Mouse (Mus musculus) CH12.LX (cell line): ENCODE results near the gene Clock. TPM values are rescaled to one million over a fixed set of nuclear protein-coding genes. Genes with fewer than 3 reads are reported as not detected.

Experiments used
- DNase-seq: peaks from one replicate; pipeline ENCODE4 v3.0.0-alpha.2; 2013; ENCODE audit errors: extremely low read depth
- H3K27ac ChIP-seq: 2 replicates; pipeline ENCODE4 v1.5.1; 2012; ENCODE audit warnings: low read depth, mild to moderate bottlenecking, control low read depth, moderate library complexity; ENCODE audit not compliant: insufficient read depth
- H3K27me3 ChIP-seq: replicated peaks from 2 replicates; pipeline ENCODE3; 2012; ENCODE audit warnings: inconsistent platforms
- H3K36me3 ChIP-seq, 2 experiments: replicated peaks in 1 of 2; 2 replicates each; pipeline versions ENCODE3 to v1.6.1; 2012; ENCODE audit warnings: inconsistent platforms in 1 of 2, low read length in 1 of 2, mild to moderate bottlenecking in 1 of 2, mixed read lengths in 1 of 2, moderate library complexity in 1 of 2; ENCODE audit not compliant: control insufficient read depth in 1 of 2, insufficient read depth in 1 of 2
- H3K4me1 ChIP-seq, 2 experiments: 2 replicates each; pipeline ENCODE4 v1.6.1; 2012; ENCODE audit warnings: inconsistent platforms in 1 of 2, moderate library complexity in 1 of 2; ENCODE audit not compliant: insufficient read depth in 2 of 2, control insufficient read depth in 1 of 2
- H3K4me2 ChIP-seq: 2 replicates; pipeline ENCODE4 v1.6.1; 2012; ENCODE audit warnings: low read depth, mild to moderate bottlenecking, control low read depth; ENCODE audit not compliant: poor library complexity, insufficient read depth, severe bottlenecking
- H3K4me3 ChIP-seq, 3 experiments: fragments of 150-350 bp in 1 of 3; sonication (generic) in 1 of 3; replicated peaks in 1 of 3; 2 replicates each; pipeline versions ENCODE3 to v1.5.1; 2011 to 2012; ENCODE audit warnings: low read depth in 2 of 3, low read length in 2 of 3, mild to moderate bottlenecking in 2 of 3, moderate library complexity in 2 of 3, control low read depth in 1 of 3, improper control_type of control experiment in 1 of 3, inconsistent platforms in 1 of 3, mixed read lengths in 1 of 3; ENCODE audit not compliant: poor library complexity in 1 of 3
- H3K79me2 ChIP-seq: replicated peaks from 2 replicates; pipeline ENCODE4 v1.6.1; 2012; ENCODE audit warnings: mild to moderate bottlenecking, moderate library complexity; ENCODE audit not compliant: control insufficient read depth, poor library complexity, insufficient read depth, severe bottlenecking; ENCODE audit errors: extremely low read depth
- H3K9ac ChIP-seq: 2 replicates; pipeline ENCODE4 v1.6.1; 2012; ENCODE audit warnings: low read depth, mild to moderate bottlenecking, control low read depth, moderate library complexity; ENCODE audit not compliant: insufficient read depth
- H3K9me3 ChIP-seq: replicated peaks from 2 replicates; pipeline ENCODE3; 2012; ENCODE audit warnings: low read length, inconsistent platforms, mixed read lengths
- CHD2 ChIP-seq: IDR thresholded peaks from 2 replicates; pipeline ENCODE4 v1.6.1; 2011; ENCODE audit warnings: low read length, improper control_type of control experiment
- CTCF ChIP-seq, 2 experiments: IDR thresholded peaks in 1 of 2; conservative IDR thresholded peaks in 1 of 2; 2 replicates each; pipeline ENCODE4 v1.5.1; 2011 to 2012; ENCODE audit warnings: low read depth in 2 of 2, low read length in 2 of 2, improper control_type of control experiment in 1 of 2, inconsistent platforms in 1 of 2, mild to moderate bottlenecking in 1 of 2, moderate library complexity in 1 of 2
- E2F4 ChIP-seq: IDR thresholded peaks from 2 replicates; pipeline ENCODE4 v1.6.1; 2011; ENCODE audit warnings: low read depth, low read length, improper control_type of control experiment; ENCODE audit not compliant: insufficient replicate concordance
- ELF1 ChIP-seq: IDR thresholded peaks from 2 replicates; pipeline ENCODE4 v1.6.1; 2014; ENCODE audit warnings: low read depth, mild to moderate bottlenecking, inconsistent platforms, low read length, improper control_type of control experiment
- EP300 ChIP-seq: IDR thresholded peaks from 2 replicates; pipeline ENCODE4 v1.6.1; 2011; ENCODE audit warnings: low read length, improper control_type of control experiment
- IRF4 ChIP-seq: IDR thresholded peaks from 2 replicates; pipeline ENCODE4 v1.6.1; 2014; ENCODE audit warnings: low read depth, mild to moderate bottlenecking, inconsistent platforms, low read length, improper control_type of control experiment
- KAT2A ChIP-seq: IDR thresholded peaks from 2 replicates; pipeline ENCODE4 v1.6.1; 2012; ENCODE audit warnings: low read length, improper control_type of control experiment, inconsistent platforms; ENCODE audit not compliant: insufficient replicate concordance
- MAFK ChIP-seq: IDR thresholded peaks from 2 replicates; pipeline ENCODE4 v1.6.1; 2011; ENCODE audit warnings: low read length, improper control_type of control experiment; ENCODE audit not compliant: insufficient replicate concordance
- MAX ChIP-seq: IDR thresholded peaks from 2 replicates; pipeline ENCODE4 v1.6.1; 2011; ENCODE audit warnings: low read length, improper control_type of control experiment
- MAZ ChIP-seq: IDR thresholded peaks from 2 replicates; pipeline ENCODE4 v1.6.1; 2012; ENCODE audit warnings: low read depth, mild to moderate bottlenecking, inconsistent platforms, low read length, improper control_type of control experiment, moderate library complexity
- MEF2A ChIP-seq: IDR thresholded peaks from 2 replicates; pipeline ENCODE4 v1.6.1; 2014; ENCODE audit warnings: low read depth, mild to moderate bottlenecking, inconsistent platforms, low read length, improper control_type of control experiment, borderline replicate concordance
- MYC ChIP-seq: IDR thresholded peaks from 2 replicates; pipeline ENCODE4 v1.6.1; 2011; ENCODE audit warnings: low read depth, mild to moderate bottlenecking, improper control_type of control experiment, low read length
- PAX5 ChIP-seq: IDR thresholded peaks from 2 replicates; pipeline ENCODE4 v1.6.1; 2012; ENCODE audit warnings: low read length, inconsistent platforms, mixed read lengths
- POLR2AphosphoS2 ChIP-seq: IDR thresholded peaks from 2 replicates; pipeline ENCODE4 v1.6.1; 2011; ENCODE audit warnings: low read depth, low read length, improper control_type of control experiment
- RAD21 ChIP-seq: IDR thresholded peaks from 2 replicates; pipeline ENCODE4 v1.6.1; 2011; ENCODE audit warnings: low read depth, mild to moderate bottlenecking, low read length, improper control_type of control experiment, moderate library complexity
- SIN3A ChIP-seq: IDR thresholded peaks from 2 replicates; pipeline ENCODE4 v1.6.1; 2012; ENCODE audit warnings: low read length, improper control_type of control experiment, inconsistent platforms
- SMC3 ChIP-seq: IDR thresholded peaks from 2 replicates; pipeline ENCODE4 v1.6.1; 2011; ENCODE audit warnings: low read depth, low read length, improper control_type of control experiment
- TBP ChIP-seq: conservative IDR thresholded peaks from 2 replicates; pipeline ENCODE4 v1.6.1; 2011; ENCODE audit warnings: low read depth, low read length, improper control_type of control experiment
- UBTF ChIP-seq: IDR thresholded peaks from 2 replicates; pipeline ENCODE4 v1.6.1; 2012; ENCODE audit warnings: low read depth, mild to moderate bottlenecking, inconsistent platforms, low read length, improper control_type of control experiment, moderate library complexity
- USF1 ChIP-seq: IDR thresholded peaks from 2 replicates; pipeline ENCODE4 v1.6.1; 2014; ENCODE audit warnings: low read depth, mild to moderate bottlenecking, inconsistent platforms, low read length, improper control_type of control experiment
- USF2 ChIP-seq: conservative IDR thresholded peaks from 2 replicates; pipeline ENCODE4 v1.6.1; 2011; ENCODE audit warnings: low read depth, low read length, improper control_type of control experiment
- ZKSCAN1 ChIP-seq: IDR thresholded peaks from 2 replicates; pipeline ENCODE4 v1.6.1; 2012; ENCODE audit warnings: low read depth, inconsistent platforms, low read length, improper control_type of control experiment, borderline replicate concordance
- ZMIZ1 ChIP-seq: IDR thresholded peaks from 2 replicates; pipeline ENCODE4 v1.6.1; 2012; ENCODE audit warnings: low read depth, mild to moderate bottlenecking, inconsistent platforms, low read length, improper control_type of control experiment
- ZNF384 ChIP-seq: IDR thresholded peaks from 2 replicates; pipeline ENCODE4 v1.6.1; 2012; ENCODE audit warnings: low read depth, low read length, improper control_type of control experiment, inconsistent platforms
- dilution Hi-C: fragments of 300-500 bp; cut with MboI; formaldehyde crosslinking; loops from 2 replicates; pipeline ENCODE4 v1.14.3; 2020; ENCODE audit warnings: low sequenced_read_pairs; ENCODE audit not compliant: extremely low pct_unique_long_range_greater_than_20kb, extremely low pct_ligation_motif_present
- in situ Hi-C: fragments of 300-500 bp; cut with MboI; formaldehyde crosslinking; loops from 3 replicates; pipeline ENCODE4 v1.14.3; 2019; ENCODE audit warnings: low sequenced_read_pairs, low pct_ligation_motif_present, low pct_unique_long_range_greater_than_20kb, mixed read lengths
- polyA plus RNA-seq: library from polyadenylated mRNA; unstranded; fragments of >175 nt; gene quantifications from 2 replicates; pipeline ENCODE4 v1.2.1, GENCODE M21; 2012; ENCODE audit warnings: low read depth; ENCODE audit not compliant: insufficient read length
- total RNA-seq, 2 experiments: library from RNA; depleted of rRNA; stranded (reverse); fragments of 300-350 nt in 1 of 2; fragments of >200 nt in 1 of 2; gene quantifications; 2 replicates each; pipeline ENCODE4 v1.2.3; 2012 to 2014

The Clock gene
- total and polyA plus RNA-seq, 3 experiments = 3.2 to 8.0 (median 4.5) TPM

DNA sequence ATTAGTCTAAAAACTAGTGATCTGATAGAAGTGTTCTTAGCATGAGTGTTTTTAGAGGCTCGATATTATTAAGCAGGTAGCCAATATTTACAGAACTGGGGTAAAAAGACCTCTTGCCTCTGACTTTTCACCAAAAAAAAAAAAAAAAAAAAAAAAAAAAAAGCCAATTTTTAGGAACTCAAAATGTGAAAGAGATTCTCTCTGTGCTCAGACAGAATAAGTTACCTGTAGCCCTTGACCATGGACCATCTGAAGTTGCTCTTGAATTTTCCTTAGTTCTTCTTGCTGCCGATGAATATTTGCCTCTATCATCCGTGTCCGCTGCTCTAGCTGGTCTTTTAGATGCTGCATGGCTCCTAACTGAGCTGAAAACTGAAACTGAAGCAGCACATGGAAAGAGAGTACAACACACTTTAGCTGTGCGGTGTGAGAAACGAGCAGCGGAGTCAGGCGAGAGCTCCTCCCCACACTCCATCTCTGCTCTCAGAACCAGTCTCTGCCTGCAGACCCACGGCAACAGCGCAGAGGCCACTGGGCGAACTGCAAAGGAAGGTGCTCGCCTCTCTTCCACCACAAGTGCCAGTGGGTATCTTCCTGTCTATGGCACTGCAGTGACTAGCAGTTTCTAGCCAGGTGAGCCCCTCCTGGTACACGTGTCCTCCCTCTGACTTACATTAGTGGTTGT, 73.3 kb downstream of the Clock start:
- H3K4me3 ChIP-seq = no peak overlapping the region
- no peak overlapping the region for H3K9ac ChIP-seq
- no peaks in the 10 kb centered on the region for H3K4me1 ChIP-seq
- no peaks in the 10 kb centered on the region for H3K79me2 ChIP-seq
- no peaks in the 10 kb centered on the region for H3K9me3 ChIP-seq
- no peak overlapping the region for H3K27ac ChIP-seq
- no peak for TF ChIP-seq MAX
- TF ChIP-seq, all 38 proteins: peak for 0
- Histone ChIP-seq H3K36me3 (peaks cover 31 to 69% of the 10 kb centered on the region in 2 experiments), H3K4me2 (no peak overlapping the region), H3K27me3 (no peaks in the 10 kb centered on the region)
- dilution Hi-C loops = no loop called here
- DNase-seq = no peak
- in situ Hi-C loops = no loop called here

DNA sequence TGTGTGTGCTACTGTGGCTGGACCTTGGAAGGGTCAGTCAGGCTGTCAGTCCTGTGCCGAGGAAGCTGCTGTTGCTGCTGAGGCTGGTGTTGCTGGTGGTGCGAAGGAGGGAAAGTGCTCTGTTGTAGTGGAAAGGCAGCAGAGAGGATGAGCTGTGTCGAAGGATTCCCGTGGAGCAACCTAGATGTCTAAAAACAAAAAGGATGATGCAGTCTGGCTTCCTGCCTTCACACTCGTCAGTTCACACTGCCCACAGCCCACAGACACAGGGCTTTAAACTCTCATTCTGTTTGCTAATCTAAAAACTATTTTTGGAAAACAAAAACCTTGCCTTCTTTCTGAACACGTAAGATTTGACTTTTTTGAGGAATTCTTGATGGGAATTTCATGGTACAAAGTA, 87.9 kb downstream of the Clock start:
- Histone ChIP-seq H3K27me3 (no peaks in the 10 kb centered on the region), H3K4me2 (no peak overlapping the region), H3K9ac (no peak overlapping the region), H3K27ac (no peak overlapping the region), H3K4me3 (no peak overlapping the region), H3K79me2 (no peaks in the 10 kb centered on the region), H3K36me3 (peaks cover 13 to 41% of the 10 kb centered on the region in 2 experiments), H3K4me1 (peaks cover 3% of the 10 kb centered on the region in 2 experiments; a peak in 2 of 4 replicates), H3K9me3 (no peaks in the 10 kb centered on the region)
- DNase-seq = no peak
- dilution Hi-C loops (no loop called here), in situ Hi-C loops (no loop called here)
- TF ChIP-seq IRF4 (no peak), ELF1 (no peak), MAZ (no peak), MAX (no peak), TBP (no peak), POLR2AphosphoS2 (no peak), ZNF384 (no peak), ZMIZ1 (no peak), USF1 (no peak), MYC (no peak), UBTF (no peak)

DNA sequence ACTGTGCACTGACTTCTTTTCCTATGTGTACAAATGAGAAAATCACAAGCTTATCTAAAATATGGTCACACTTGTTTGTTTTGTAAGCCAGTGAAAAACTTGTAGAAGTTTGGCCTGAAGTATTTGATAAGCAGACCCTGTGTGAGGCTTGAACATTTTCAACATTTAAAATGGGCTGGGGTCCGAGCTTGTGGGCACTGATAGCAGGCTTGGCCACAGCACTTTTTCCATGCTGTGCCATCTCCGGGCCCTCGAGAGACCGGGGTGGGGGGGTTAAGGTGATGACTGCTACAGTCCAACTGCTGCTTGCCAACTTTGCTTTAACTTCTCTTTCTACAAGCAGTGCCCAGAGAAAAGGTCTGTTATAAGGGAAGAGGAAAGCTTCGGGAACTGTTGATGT, 96.5 kb downstream of the Clock start:
- TF ChIP-seq PAX5 (no peak), MAFK (no peak), MEF2A (no peak), POLR2AphosphoS2 (no peak), USF1 (no peak), CHD2 (no peak), EP300 (no peak), USF2 (no peak), SIN3A (no peak), CTCF (conservative IDR thresholded peaks at IDR 0.05 in 1 of 2, IDR thresholded peaks at IDR 0.05 in 1 of 2; ENCODE audit: low read depth in 2 of 2, low read length in 2 of 2) (no peak), E2F4 (no peak), KAT2A (no peak), SMC3 (no peak), RAD21 (no peak), ZNF384 (no peak), ZKSCAN1 (no peak)
- Histone ChIP-seq H3K4me1 (no peaks in the 10 kb centered on the region), H3K27me3 (no peaks in the 10 kb centered on the region), H3K9ac (no peak overlapping the region), H3K4me3 (no peak overlapping the region), H3K9me3 (no peaks in the 10 kb centered on the region), H3K4me2 (no peak overlapping the region), H3K36me3 (peaks cover 46 to 89% of the 10 kb centered on the region in 2 experiments), H3K27ac (no peak overlapping the region), H3K79me2 (no peaks in the 10 kb centered on the region)
- DNase-seq = no peak
- in situ Hi-C loops = no loop called here
- dilution Hi-C loops = no loop called here
